Mouse (Mus musculus) spleen, adult 2 months (tissue): ENCODE data around the gene Tamm41. TPM values are rescaled to one million over a fixed set of nuclear protein-coding genes. Genes with fewer than 3 reads are reported as not detected.

Experiments
- DNase-seq, 2 experiments: peaks; one replicate each; pipeline versions ENCODE4 v3.0.0 to v3.0.0-alpha.2; 2012 to 2021; ENCODE audit warnings: low spot score in 2 of 2, low read depth in 1 of 2
- H3K27ac ChIP-seq: fragments of 200-500 bp; 2 replicates; pipeline ENCODE4 v1.5.1; 2012; ENCODE audit warnings: low read length, inconsistent platforms; ENCODE audit not compliant: insufficient read depth
- H3K27me3 ChIP-seq: fragments of 200-500 bp; 2 replicates; pipeline ENCODE4 v1.6.1; 2012; ENCODE audit warnings: mild to moderate bottlenecking, moderate library complexity, low read length, inconsistent platforms; ENCODE audit not compliant: control insufficient read depth, insufficient read depth
- H3K36me3 ChIP-seq: fragments of 200-500 bp; 2 replicates; pipeline ENCODE4 v1.6.1; 2012; ENCODE audit warnings: mild to moderate bottlenecking, low read length, inconsistent platforms; ENCODE audit not compliant: control insufficient read depth, insufficient read depth
- H3K4me1 ChIP-seq: fragments of 200-500 bp; 2 replicates; pipeline ENCODE4 v1.6.1; 2011; ENCODE audit warnings: inconsistent platforms; ENCODE audit not compliant: control insufficient read depth, insufficient read depth, insufficient read length
- H3K4me3 ChIP-seq: fragments of 200-500 bp; 2 replicates; pipeline ENCODE4 v1.5.1; 2011; ENCODE audit warnings: mild to moderate bottlenecking, inconsistent platforms; ENCODE audit not compliant: insufficient read depth, insufficient read length; ENCODE audit errors: extremely low read depth
- CTCF ChIP-seq: fragments of 200-500 bp; IDR thresholded peaks from 2 replicates; pipeline ENCODE4 v1.5.1; 2011; ENCODE audit warnings: mild to moderate bottlenecking, inconsistent platforms; ENCODE audit not compliant: insufficient read depth, insufficient read length, insufficient replicate concordance; ENCODE audit errors: extremely low read depth
- POLR2A ChIP-seq: fragments of 200-500 bp; IDR thresholded peaks from 2 replicates; pipeline ENCODE4 v1.6.1; 2011; ENCODE audit warnings: low read depth, low read length, inconsistent platforms
- WGBS: fragments of 180-500 bp; shearing (Covaris S2); methylation state at CpG from one replicate; pipeline ENCODE4 v1.1.7; 2018; 5-methylcytosine and 5-hydroxymethylcytosine counted together
- polyA plus RNA-seq: library from polyadenylated mRNA; depleted of rRNA; stranded (reverse); fragments of >200 nt; gene quantifications from 2 replicates; pipeline ENCODE4 v1.2.3, GENCODE M21; 2012

The Tamm41 gene
- polyA plus RNA-seq, 1 experiment, result 24.3 TPM

- no peak for DNase-seq
- H3K36me3 ChIP-seq, result peaks cover 29% of the 10 kb centered on the region
Measured at GRCm38 (mm10) chr6:115027485-115027992, 10.1 kb downstream of the Tamm41 start.

GRCm38 (mm10) chr6:115022876-115023275 lies 14.8 kb downstream of the Tamm41 start:
- WGBS, result 92% methylated on average over 9 of the region's 9 CpGs
- TF ChIP-seq POLR2A, result no peak
- TF ChIP-seq CTCF, result no peak
- peaks cover 27% of the 10 kb centered on the region for H3K36me3 ChIP-seq
- H3K27ac ChIP-seq, result no peak overlapping the region
- no peaks in the 10 kb centered on the region for H3K4me1 ChIP-seq
- H3K27me3 ChIP-seq, result no peaks in the 10 kb centered on the region
- no peak overlapping the region for H3K4me3 ChIP-seq
- DNase-seq, result no peak

More at GRCm38 (mm10) chr6:115027485-115027992, 10.1 kb downstream of the Tamm41 start:
- WGBS, result 93% methylated on average over 14 of the region's 14 CpGs
- no peak overlapping the region for H3K4me3 ChIP-seq
- no peak overlapping the region for H3K27ac ChIP-seq
- no peak for TF ChIP-seq CTCF
- TF ChIP-seq POLR2A, result no peak
- no peaks in the 10 kb centered on the region for H3K27me3 ChIP-seq
- no peaks in the 10 kb centered on the region for H3K4me1 ChIP-seq

GRCm38 (mm10) chr6:115015461-115015860 lies 22.2 kb downstream of the Tamm41 start:
- Histone ChIP-seq H3K36me3 (peaks cover 20% of the 10 kb centered on the region), H3K4me3 (no peak overlapping the region), H3K27me3 (no peaks in the 10 kb centered on the region), H3K27ac (no peak overlapping the region), H3K4me1 (no peaks in the 10 kb centered on the region)
- DNase-seq, result no peak
- 78% methylated on average over 13 of the region's 13 CpGs for WGBS
- TF ChIP-seq CTCF (no peak), POLR2A (no peak)

GRCm38 (mm10) chr6:115013574-115013973 lies 24.1 kb downstream of the Tamm41 start:
- TF ChIP-seq CTCF (no peak), POLR2A (no peak)
- Histone ChIP-seq H3K27me3 (no peaks in the 10 kb centered on the region), H3K4me3 (no peak overlapping the region), H3K27ac (no peak overlapping the region), H3K36me3 (peaks cover 19% of the 10 kb centered on the region), H3K4me1 (no peaks in the 10 kb centered on the region)
- DNase-seq, result no peak
- WGBS, result 86% methylated on average over 4 of the region's 4 CpGs

GRCm38 (mm10) chr6:115011792-115012191 lies 25.9 kb downstream of the Tamm41 start:
- no peak for DNase-seq
- H3K27me3 ChIP-seq, result no peaks in the 10 kb centered on the region
- no peak overlapping the region for H3K4me3 ChIP-seq
- no peak overlapping the region for H3K27ac ChIP-seq
- H3K4me1 ChIP-seq, result no peaks in the 10 kb centered on the region
- 93% methylated on average over 8 of the region's 8 CpGs for WGBS
- H3K36me3 ChIP-seq, result peaks cover 16% of the 10 kb centered on the region
- no peak for TF ChIP-seq POLR2A
- no peak for TF ChIP-seq CTCF

GRCm38 (mm10) chr6:115010815-115011214 lies 26.9 kb downstream of the Tamm41 start:
- TF ChIP-seq CTCF (no peak), POLR2A (no peak)
- Histone ChIP-seq H3K4me1 (no peaks in the 10 kb centered on the region), H3K36me3 (peaks cover 14% of the 10 kb centered on the region), H3K4me3 (no peak overlapping the region), H3K27me3 (no peaks in the 10 kb centered on the region), H3K27ac (no peak overlapping the region)
- 86% methylated on average over 9 of the region's 9 CpGs for WGBS
- DNase-seq, result no peak

- no peak for DNase-seq
- WGBS, result 83% methylated on average over 9 of the region's 9 CpGs
- H3K27ac ChIP-seq, result no peak overlapping the region
- no peaks in the 10 kb centered on the region for H3K4me1 ChIP-seq
- peaks cover 11% of the 10 kb centered on the region for H3K36me3 ChIP-seq
- no peaks in the 10 kb centered on the region for H3K27me3 ChIP-seq
- no peak overlapping the region for H3K4me3 ChIP-seq
- no peak for TF ChIP-seq POLR2A
- TF ChIP-seq CTCF, result no peak
Measured at GRCm38 (mm10) chr6:115010304-115010703, 27.4 kb downstream of the Tamm41 start.

GRCm38 (mm10) chr6:115007728-115008127 lies 29.9 kb downstream of the Tamm41 start:
- no peaks in the 10 kb centered on the region for H3K27me3 ChIP-seq
- no peak overlapping the region for H3K4me3 ChIP-seq
- 36% methylated on average over 5 of the region's 5 CpGs for WGBS
- DNase-seq, result peak; percentile 30 to 72
- no peak overlapping the region for H3K27ac ChIP-seq
- TF ChIP-seq POLR2A (no peak), CTCF (peak; percentile 95)
- H3K36me3 ChIP-seq, result peaks cover 11% of the 10 kb centered on the region
- no peaks in the 10 kb centered on the region for H3K4me1 ChIP-seq
